Mouse (Mus musculus): ENCODE measurements at regions not wholly inside any gene's neighbourhood (a gene's known extent, or its start where the extent isn't known, plus 50 kb on each side); places are given as distances from the start of the nearest gene placed in this dataset.
A peak's percentile ranks its signal among the peaks of the same experiment; 100 is the strongest.

- no peaks in the 10 kb centered on the region for H3K4me1 ChIP-seq (ENCODE audit: control insufficient read depth, insufficient read depth, insufficient read length, low read length)
- no peak overlapping the region for H3K4me3 ChIP-seq (ENCODE audit: low read depth, low read length)
- WGBS, result 34% methylated on average over 2 of the region's 2 CpGs
- H3K36me3 ChIP-seq (ENCODE audit: control insufficient read depth, insufficient read depth, low read length), result no peaks in the 10 kb centered on the region
- TF ChIP-seq POLR2A (IDR thresholded peaks at IDR 0.05; ENCODE audit: low read depth, low read length) (no peak), CTCF (IDR thresholded peaks at IDR 0.05; ENCODE audit: extremely low read depth, insufficient read length, insufficient replicate concordance, low read depth, low read length) (no peak)
- no peak overlapping the region for H3K27ac ChIP-seq (ENCODE audit: insufficient read depth, low read depth, low read length)
- H3K27me3 ChIP-seq (ENCODE audit: control insufficient read depth, insufficient read depth, low read length), result no peaks in the 10 kb centered on the region
Observed at GRCm38 (mm10) chr19:26143539-26143938, 461.3 kb upstream of the Smarca2 start.

- no peak for TF ChIP-seq POLR2A (IDR thresholded peaks at IDR 0.05; ENCODE audit: low read depth, low read length)
- TF ChIP-seq CTCF (IDR thresholded peaks at IDR 0.05; ENCODE audit: extremely low read depth, insufficient read length, insufficient replicate concordance, low read depth, low read length), result no peak
- H3K4me1 ChIP-seq (ENCODE audit: control insufficient read depth, insufficient read depth, insufficient read length, low read length), result no peaks in the 10 kb centered on the region
- H3K27ac ChIP-seq (ENCODE audit: insufficient read depth, low read depth, low read length), result no peak overlapping the region
- H3K36me3 ChIP-seq (ENCODE audit: control insufficient read depth, insufficient read depth, low read length), result no peaks in the 10 kb centered on the region
- WGBS, result 76% methylated on average over 4 of the region's 4 CpGs
- H3K27me3 ChIP-seq (ENCODE audit: control insufficient read depth, insufficient read depth, low read length), result no peaks in the 10 kb centered on the region
- no peak overlapping the region for H3K4me3 ChIP-seq (ENCODE audit: low read depth, low read length)
Observed at GRCm38 (mm10) chr19:26151216-26151615, 453.6 kb upstream of the Smarca2 start.

- Histone ChIP-seq H3K27ac (ENCODE audit: insufficient read depth, low read depth, low read length) (no peak overlapping the region), H3K36me3 (ENCODE audit: control insufficient read depth, insufficient read depth, low read length) (no peaks in the 10 kb centered on the region), H3K27me3 (ENCODE audit: control insufficient read depth, insufficient read depth, low read length) (no peaks in the 10 kb centered on the region), H3K4me3 (ENCODE audit: low read depth, low read length) (no peak overlapping the region), H3K4me1 (ENCODE audit: control insufficient read depth, insufficient read depth, insufficient read length, low read length) (no peaks in the 10 kb centered on the region)
- 41% methylated on average over 13 of the region's 13 CpGs for WGBS
- TF ChIP-seq POLR2A (IDR thresholded peaks at IDR 0.05; ENCODE audit: low read depth, low read length), result no peak
- no peak for TF ChIP-seq CTCF (IDR thresholded peaks at IDR 0.05; ENCODE audit: extremely low read depth, insufficient read length, insufficient replicate concordance, low read depth, low read length)
Observed at GRCm38 (mm10) chr19:26164993-26165392, 439.9 kb upstream of the Smarca2 start.

- Histone ChIP-seq H3K36me3 (ENCODE audit: control insufficient read depth, insufficient read depth, low read length) (no peaks in the 10 kb centered on the region), H3K27me3 (ENCODE audit: control insufficient read depth, insufficient read depth, low read length) (no peaks in the 10 kb centered on the region), H3K27ac (ENCODE audit: insufficient read depth, low read depth, low read length) (no peak overlapping the region), H3K4me3 (ENCODE audit: low read depth, low read length) (no peak overlapping the region), H3K4me1 (ENCODE audit: control insufficient read depth, insufficient read depth, insufficient read length, low read length) (no peaks in the 10 kb centered on the region)
- TF ChIP-seq CTCF (IDR thresholded peaks at IDR 0.05; ENCODE audit: extremely low read depth, insufficient read length, insufficient replicate concordance, low read depth, low read length), result peak; percentile 19; the same call in 1 of the 2 replicates
- no peak for TF ChIP-seq POLR2A (IDR thresholded peaks at IDR 0.05; ENCODE audit: low read depth, low read length)
- 18% methylated on average over 4 of the region's 4 CpGs for WGBS
Observed at GRCm38 (mm10) chr19:26181774-26182173, 423.1 kb upstream of the Smarca2 start.

- WGBS, result 85% methylated on average over 7 of the region's 7 CpGs
- H3K27ac ChIP-seq (ENCODE audit: insufficient read depth, low read depth, low read length), result no peak overlapping the region
- H3K36me3 ChIP-seq (ENCODE audit: control insufficient read depth, insufficient read depth, low read length), result no peaks in the 10 kb centered on the region
- no peaks in the 10 kb centered on the region for H3K27me3 ChIP-seq (ENCODE audit: control insufficient read depth, insufficient read depth, low read length)
- no peak overlapping the region for H3K4me3 ChIP-seq (ENCODE audit: low read depth, low read length)
- no peaks in the 10 kb centered on the region for H3K4me1 ChIP-seq (ENCODE audit: control insufficient read depth, insufficient read depth, insufficient read length, low read length)
- no peak for TF ChIP-seq CTCF (IDR thresholded peaks at IDR 0.05; ENCODE audit: extremely low read depth, insufficient read length, insufficient replicate concordance, low read depth, low read length)
- no peak for TF ChIP-seq POLR2A (IDR thresholded peaks at IDR 0.05; ENCODE audit: low read depth, low read length)
Observed at GRCm38 (mm10) chr19:26185012-26185411, 419.8 kb upstream of the Smarca2 start.

GRCm38 (mm10) chr19:26190803-26191202 is 414.0 kb upstream of the Smarca2 start:
- Histone ChIP-seq H3K27me3 (ENCODE audit: control insufficient read depth, insufficient read depth, low read length) (no peaks in the 10 kb centered on the region), H3K4me3 (ENCODE audit: low read depth, low read length) (no peak overlapping the region), H3K27ac (ENCODE audit: insufficient read depth, low read depth, low read length) (no peak overlapping the region), H3K4me1 (ENCODE audit: control insufficient read depth, insufficient read depth, insufficient read length, low read length) (no peaks in the 10 kb centered on the region), H3K36me3 (ENCODE audit: control insufficient read depth, insufficient read depth, low read length) (no peaks in the 10 kb centered on the region)
- WGBS, result 24% methylated on average over 1 of the region's 1 CpGs
- no peak for TF ChIP-seq CTCF (IDR thresholded peaks at IDR 0.05; ENCODE audit: extremely low read depth, insufficient read length, insufficient replicate concordance, low read depth, low read length)
- no peak for TF ChIP-seq POLR2A (IDR thresholded peaks at IDR 0.05; ENCODE audit: low read depth, low read length)

GRCm38 (mm10) chr19:26193664-26194063 is 411.2 kb upstream of the Smarca2 start:
- 59% methylated on average over 1 of the region's 1 CpGs for WGBS
- H3K36me3 ChIP-seq (ENCODE audit: control insufficient read depth, insufficient read depth, low read length), result no peaks in the 10 kb centered on the region
- no peak for TF ChIP-seq CTCF (IDR thresholded peaks at IDR 0.05; ENCODE audit: extremely low read depth, insufficient read length, insufficient replicate concordance, low read depth, low read length)

GRCm38 (mm10) chr19:26208760-26209159 is 396.1 kb upstream of the Smarca2 start:
- H3K27me3 ChIP-seq (ENCODE audit: control insufficient read depth, insufficient read depth, low read length), result no peaks in the 10 kb centered on the region
- 54% methylated on average over 1 of the region's 1 CpGs for WGBS
- TF ChIP-seq CTCF (IDR thresholded peaks at IDR 0.05; ENCODE audit: extremely low read depth, insufficient read length, insufficient replicate concordance, low read depth, low read length), result no peak
- TF ChIP-seq POLR2A (IDR thresholded peaks at IDR 0.05; ENCODE audit: low read depth, low read length), result no peak

More at GRCm38 (mm10) chr19:26193664-26194063, 411.2 kb upstream of the Smarca2 start:
- Histone ChIP-seq H3K4me1 (ENCODE audit: control insufficient read depth, insufficient read depth, insufficient read length, low read length) (no peaks in the 10 kb centered on the region), H3K4me3 (ENCODE audit: low read depth, low read length) (no peak overlapping the region), H3K27me3 (ENCODE audit: control insufficient read depth, insufficient read depth, low read length) (no peaks in the 10 kb centered on the region), H3K27ac (ENCODE audit: insufficient read depth, low read depth, low read length) (no peak overlapping the region)

More at GRCm38 (mm10) chr19:26208760-26209159, 396.1 kb upstream of the Smarca2 start:
- Histone ChIP-seq H3K36me3 (ENCODE audit: control insufficient read depth, insufficient read depth, low read length) (no peaks in the 10 kb centered on the region), H3K4me1 (ENCODE audit: control insufficient read depth, insufficient read depth, insufficient read length, low read length) (no peaks in the 10 kb centered on the region), H3K4me3 (ENCODE audit: low read depth, low read length) (no peak overlapping the region), H3K27ac (ENCODE audit: insufficient read depth, low read depth, low read length) (no peak overlapping the region)
